Mouse (Mus musculus) telencephalon, adult 2 months (tissue): ENCODE measurements around the gene B4galt2.

Experiments used
- DNase-seq: peaks from one replicate; pipeline ENCODE4 v3.0.0-alpha.2; 2011; ENCODE audit warnings: low read depth, low spot score

B4galt2 gene

DNA sequence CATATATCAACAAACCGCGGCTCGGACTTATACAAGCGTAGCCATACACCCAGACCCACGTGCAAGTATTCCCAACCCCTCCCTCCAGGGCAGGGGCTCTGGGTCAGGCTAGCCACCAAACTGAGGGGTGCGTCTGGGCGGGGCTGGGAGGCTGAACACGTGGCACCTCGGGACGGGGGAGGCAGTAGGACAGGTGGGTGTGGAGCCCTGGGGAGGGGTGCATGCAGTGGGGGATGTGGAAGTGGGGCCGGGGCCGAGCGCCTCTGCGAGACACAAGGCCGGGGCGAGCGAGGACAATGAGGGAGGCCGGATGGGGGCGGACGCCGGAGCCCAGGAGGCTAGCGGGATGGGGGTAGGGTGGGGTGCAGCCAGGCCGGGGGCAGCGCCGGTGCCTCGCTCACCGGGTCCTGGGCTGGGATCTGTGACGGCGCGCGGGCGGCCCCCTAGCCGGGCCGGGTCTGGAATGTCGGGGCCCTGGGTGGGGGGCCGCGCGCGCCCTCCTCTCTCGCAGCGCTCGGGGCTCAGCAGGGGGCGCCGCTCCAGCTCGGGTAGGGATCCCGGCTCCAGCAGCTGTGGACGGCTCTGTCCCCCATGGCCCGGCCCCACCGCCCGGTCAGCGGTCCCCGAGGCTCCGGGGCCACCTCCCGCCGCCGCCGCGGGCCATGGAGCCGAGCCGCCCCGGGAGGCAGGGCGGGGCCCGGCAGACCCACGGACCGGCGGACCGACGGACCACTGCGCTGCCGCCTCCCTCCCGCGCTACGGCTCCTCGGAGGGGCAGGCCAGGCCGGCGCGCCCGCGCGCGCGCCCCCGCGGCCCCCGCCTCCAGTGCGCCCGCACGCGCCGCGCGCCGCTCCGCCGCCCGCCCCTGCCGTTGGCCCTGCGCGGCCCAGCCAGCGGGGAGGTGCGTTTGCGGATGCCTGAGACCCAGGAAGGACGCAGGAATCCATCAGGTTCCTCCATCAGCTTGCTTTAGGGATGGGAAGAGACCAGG lies at the start of gene B4galt2:
B4galt2 (minus strand) TSS at position 787 of the 991 bp plus-strand sequence.
- no peak for DNase-seq

DNA sequence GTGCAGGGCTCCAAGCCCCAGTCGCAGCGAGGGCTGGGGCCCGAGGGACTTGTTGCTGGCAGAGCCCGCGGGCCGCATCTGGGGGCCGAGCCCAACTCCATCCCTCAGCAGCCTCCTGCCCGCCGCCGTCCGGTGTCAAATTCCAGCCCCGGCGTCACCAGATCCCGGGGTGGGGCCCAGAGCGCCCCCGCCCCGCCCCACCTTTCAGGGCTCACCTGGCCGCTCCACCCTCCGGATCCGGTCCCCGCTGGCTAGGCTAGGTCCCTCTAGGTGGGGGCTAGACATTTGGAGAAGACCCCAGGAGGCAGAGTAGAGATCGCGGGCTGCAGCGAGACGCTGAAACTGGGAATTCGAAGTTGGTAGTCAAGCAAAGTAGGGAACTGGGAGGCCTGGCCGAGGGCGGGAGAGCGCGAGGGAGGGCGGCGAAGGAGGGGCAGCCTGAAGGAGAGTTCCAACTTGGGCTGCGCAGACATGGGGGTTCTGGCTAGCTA lies 46.1 kb upstream of the B4galt2 start, which contains the start of gene Artn:
Artn (minus strand) TSS at position 373 of the 491 bp plus-strand sequence.
- DNase-seq: no peak

DNA sequence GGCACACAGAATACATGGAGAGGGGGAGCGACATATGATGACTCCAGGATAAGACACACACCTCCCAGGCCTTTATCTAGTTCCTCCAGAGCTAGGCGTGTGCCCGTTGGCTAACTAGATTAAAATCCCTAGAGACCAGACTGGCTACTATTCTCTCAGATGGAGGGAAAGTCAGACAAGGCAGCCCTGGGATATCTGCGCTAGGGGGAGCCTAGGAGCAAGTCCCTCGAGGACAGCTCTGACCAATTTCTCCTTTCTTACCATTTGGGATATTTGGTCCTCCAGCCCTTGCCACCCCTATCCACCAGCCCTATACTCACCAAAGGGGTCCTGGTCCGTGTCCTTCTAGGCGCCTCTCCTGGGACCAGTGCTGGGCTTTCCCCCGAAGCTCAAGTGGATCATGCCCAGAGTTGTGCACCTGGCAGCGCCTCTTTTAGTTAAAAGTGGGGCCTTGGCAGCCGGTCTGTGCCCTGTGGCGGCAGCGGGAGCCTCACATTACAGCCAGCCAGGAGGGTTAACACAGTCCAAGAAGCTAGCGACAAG lies 45.5 kb upstream of the B4galt2 start:
- DNase-seq: no peak

DNA sequence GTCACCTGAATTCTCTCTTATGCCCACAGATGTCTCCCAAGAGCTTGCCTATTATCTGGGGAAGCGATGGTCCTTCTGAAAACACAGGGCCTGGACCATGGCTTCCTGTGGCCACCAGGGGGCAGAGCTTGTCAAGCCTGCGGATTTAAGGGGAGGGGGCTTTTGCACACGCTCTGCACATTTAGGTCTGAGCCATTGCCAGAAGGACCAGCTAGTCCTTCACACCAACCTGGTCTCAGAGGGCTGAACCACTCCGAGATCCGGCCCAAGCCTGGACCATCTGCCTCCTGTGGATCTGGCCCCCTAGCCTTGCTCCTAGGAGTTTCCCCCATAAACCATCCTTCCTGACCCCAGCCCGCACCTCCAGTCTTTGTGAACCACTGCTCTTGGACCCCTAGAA lies 44.9 kb upstream of the B4galt2 start:
- DNase-seq: no peak

DNA sequence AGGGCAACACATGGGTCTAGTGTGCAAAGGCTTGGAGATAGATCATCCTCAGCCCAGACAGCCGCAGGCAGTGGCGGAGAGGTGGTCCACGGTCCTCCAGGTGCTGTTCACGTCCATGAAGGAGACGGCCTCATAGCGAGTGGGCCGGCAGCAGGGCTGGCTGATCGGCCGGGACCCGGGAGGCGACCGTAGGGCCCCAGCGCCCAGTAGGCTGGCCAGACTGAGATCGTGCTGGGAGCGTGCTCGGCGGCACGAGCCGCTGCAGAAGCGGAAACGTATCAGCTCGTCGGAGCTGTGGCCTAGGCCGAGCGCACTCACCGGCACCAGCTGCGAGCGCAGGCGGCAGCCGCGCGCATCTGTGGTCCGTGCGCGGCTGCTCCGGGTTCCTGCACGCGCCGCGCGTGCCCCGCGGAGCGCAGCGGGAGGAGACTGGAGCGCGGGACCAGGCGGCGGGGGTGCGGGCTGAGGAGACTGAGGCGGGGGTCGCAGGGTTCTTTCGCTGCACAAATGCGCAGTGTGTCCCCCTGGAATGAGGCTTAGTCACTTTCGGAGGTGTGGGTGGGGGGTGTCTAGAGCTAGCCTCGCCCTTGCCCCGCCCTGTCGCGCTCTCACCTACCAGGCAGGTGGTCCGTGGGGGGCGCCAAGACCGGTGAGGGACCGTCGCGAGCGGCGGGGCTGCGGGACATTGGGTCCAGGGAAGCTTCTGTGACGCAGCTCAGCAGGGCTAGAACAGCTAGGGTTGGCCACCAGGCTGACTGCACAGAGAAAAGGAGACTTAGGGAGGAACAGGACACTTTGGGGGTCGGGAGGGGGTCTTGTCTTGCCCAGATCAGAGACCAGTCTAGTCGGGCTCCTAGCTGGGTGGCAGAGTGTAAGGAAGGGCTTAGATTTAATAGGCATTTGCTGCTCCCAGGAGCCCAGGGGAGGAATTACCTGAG lies 43.5 kb upstream of the B4galt2 start:
- no peak for DNase-seq

DNA sequence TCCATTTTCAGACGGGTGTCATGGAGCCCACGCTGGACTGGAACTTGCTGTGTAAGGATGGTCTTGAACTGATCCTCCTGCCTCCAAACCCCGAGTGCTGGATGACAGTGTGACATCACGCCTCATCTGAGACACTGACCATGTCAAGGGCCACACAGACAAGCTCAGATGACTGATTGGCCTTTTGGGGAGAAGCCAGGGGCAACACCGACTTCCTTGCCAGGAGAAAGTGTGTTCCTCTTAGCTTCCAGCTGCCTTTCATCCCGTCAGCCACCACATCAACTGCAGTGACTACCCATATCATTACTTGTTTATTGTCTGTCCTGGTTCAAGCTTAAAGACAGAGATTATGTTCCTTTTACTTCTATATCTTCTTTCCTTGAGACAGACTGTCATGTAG lies 41.6 kb upstream of the B4galt2 start:
- DNase-seq: no peak

DNA sequence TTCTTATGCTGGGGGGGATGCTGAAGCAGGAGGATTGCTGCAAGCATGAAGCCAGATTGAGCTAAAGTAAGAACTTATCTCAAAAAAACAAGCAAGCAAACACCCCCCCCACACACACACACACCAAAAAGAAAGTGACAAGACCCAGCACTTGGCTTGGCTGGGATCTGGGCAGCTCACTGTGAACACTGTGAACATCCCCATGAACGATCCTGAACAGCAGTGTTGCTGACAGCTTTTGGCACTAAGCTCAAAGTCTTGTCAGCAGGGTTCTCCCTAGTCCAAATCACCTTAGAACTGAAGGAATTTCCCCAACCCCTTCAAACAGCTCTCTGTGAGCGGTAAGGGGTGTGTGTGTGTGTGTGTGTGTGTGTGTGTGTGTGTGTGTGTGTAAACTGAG lies 40.2 kb upstream of the B4galt2 start:
- no peak for DNase-seq

DNA sequence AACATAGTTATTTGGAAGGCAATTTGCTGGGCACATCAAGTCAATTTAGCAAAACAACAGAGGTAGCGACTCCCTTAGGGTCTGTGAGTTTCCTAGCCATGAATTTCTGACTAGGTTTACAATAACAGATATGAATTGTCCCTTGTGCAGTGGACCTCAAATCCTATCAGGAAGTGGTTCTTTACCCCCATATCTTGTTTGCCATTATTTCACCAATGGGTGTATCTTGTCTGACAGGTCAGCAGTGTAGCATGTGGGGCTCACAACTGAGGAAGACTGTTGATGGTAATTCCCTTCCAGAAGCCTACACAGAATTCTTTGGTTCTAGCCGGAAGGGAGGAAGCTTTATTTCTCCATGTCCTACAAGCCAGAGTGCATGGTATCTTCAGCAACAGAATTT lies 38.1 kb upstream of the B4galt2 start:
- no peak for DNase-seq

DNA sequence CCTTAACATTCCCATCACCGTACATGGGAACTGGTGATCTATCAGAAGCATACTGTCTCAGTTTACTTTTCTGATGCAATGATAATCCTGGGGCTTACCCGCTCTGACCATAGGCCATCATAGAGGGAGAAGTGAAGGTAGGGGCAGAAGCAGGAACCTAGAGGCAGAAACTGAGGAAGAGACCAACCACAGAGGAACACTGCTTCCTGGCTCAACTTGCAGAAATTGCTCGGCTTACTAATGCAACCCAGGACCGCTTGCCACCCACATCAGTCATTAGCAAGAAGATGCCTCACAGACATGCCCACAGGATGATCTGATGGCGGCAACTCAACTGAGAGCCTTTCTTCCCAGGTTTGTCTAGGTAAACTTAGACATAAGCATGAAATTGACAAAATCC lies 35.5 kb upstream of the B4galt2 start:
- no peak for DNase-seq

DNA sequence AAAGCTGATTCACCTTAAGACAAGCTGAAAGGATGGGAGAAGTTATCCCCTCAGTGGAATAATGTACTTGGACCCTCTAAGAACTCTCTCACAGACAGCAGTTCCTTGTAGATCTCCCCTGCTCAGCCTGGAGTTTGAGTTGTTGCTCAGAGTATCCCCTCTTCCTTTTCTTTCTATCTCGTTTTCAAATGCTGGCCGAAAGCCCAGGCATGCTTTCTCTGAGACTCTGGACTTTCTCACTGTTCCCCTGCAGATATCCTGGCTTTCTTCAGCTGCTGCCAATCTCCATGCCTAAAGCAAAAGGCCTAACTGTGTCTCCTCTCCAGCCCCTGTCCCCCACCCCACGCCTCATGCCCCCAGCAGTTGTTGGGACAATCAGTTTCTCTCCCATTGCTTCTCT lies 35.0 kb upstream of the B4galt2 start:
- no peak for DNase-seq

DNA sequence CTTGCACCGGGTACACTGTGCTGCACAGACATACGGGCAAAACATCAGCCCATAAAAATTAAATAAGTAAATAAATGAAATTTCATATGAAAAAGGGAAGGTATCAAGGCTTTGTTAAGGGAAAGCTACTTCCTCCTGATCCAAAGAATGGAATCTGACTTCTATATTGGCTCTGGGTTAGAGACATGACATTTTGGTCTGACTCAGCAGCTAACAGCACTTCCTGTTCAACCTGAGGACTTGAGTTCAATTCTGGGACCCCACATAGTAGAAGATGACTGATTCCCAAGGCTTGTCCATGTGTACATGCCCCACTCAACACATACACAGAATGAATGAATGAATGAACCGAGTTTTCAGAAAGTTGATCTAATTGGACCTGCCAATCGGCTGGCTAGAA lies 34.6 kb upstream of the B4galt2 start:
- DNase-seq: no peak

DNA sequence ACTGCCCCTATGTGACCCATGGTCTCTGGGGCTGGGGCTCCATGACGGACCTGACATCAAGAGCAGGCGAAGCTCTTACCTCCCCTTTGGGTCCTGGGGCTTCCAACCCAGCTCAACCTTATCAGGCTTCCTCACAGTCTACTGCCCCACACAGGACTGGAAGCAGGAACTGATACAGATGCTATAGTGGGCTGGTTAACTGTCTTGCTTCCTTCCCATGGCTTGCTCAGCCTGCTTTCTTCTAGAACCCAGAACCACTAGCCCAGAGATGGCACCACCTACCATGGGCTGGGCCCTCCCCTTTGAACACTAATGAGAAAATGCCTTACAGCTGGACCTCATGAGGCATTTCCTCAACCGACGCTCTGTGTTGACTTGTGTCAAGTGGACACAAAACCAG lies 34.1 kb upstream of the B4galt2 start:
- no peak for DNase-seq

DNA sequence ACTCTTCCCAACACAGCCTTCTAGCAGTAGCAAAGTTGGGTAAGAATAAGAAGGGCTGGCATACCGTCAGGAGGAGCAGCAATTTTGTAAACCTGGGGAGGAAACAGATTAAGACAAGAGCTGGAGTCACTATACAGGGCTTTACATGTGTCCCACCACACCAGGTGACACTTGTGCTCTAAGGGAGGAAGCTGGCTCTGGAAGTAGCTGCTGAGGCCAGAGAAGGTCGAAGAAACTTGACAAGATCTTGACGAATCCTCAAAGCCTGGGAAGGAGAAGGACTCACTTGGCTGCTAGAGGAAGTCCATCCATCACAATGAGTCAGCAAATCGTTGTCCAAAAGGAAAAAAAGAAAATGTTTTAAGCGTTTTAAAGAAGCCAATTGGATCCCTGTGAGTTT lies 33.1 kb upstream of the B4galt2 start:
- DNase-seq: no peak

DNA sequence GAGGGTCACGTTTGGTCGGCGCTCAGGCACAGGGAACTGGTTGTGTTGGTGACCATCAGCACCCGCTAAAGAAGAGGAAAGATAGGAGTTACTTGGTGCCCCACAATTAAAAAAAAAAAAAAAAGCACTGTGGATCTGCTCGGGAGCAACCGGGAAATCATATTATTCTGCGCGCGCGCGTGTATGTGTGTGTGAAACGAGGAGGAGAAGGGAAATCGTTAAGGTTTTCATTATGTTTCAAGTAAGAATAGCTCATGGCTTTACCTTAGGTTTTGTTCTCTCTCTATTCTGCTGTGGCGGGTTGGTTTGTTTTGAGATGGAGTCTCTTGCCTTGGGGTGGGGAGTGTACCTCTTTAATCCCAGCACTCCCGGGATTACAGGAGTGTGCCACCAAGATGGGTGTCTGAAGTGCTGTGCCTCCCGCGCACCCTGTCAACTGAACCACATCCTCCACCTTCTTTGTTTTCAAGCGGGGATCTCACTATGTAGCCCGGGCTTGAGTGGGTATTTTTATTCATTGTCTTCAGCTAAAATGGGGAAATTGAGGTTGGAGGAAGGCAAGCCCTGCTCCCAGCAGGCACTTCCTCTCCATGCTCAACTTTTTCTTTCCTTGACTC lies 32.3 kb upstream of the B4galt2 start:
- peak; percentile 36 for DNase-seq

DNA sequence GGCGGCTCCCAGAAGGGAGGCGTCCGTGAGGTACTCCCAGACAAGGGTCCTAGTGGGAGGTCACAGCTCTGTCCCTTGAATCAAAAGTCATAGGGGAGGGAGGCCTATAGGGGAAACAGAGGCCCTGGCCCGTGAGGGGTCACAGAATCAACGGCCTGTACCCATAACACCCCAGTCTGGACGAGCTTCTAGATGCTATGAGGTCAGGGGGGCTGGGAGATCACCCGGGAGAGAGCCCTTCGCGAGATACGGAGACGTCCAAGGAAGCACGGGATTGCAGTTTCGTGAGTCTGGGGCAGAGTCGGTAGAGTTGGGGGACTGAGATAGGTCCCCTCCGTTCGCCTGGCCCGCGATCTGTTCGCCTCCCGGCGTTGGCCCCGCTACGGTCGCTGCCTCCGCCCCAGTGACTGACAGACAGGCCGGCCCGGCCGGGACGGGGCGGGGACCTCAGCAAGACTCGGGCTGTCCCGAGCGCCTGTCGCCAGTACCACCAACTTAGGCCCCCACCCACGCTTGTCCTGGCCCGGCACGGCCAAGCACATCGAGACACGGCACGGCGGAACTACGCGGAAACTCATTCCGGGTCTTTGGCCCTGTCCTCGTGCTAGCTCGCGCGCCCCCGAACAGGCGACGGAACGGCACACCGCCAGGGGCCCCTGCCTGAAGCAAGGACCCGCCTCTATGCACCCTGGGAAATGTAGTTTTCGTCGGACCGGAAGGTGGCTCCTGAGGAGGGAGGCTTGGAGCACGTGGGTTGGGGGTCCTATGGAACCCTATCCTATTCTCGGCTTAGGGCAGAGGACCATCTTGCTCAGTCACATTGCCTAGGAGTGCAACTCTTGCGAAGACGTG lies 31.5 kb upstream of the B4galt2 start, which contains the start of gene Ipo13:
Ipo13 (minus strand) TSS at position 409 of the 852 bp plus-strand sequence.
- peak; percentile 89 for DNase-seq

DNA sequence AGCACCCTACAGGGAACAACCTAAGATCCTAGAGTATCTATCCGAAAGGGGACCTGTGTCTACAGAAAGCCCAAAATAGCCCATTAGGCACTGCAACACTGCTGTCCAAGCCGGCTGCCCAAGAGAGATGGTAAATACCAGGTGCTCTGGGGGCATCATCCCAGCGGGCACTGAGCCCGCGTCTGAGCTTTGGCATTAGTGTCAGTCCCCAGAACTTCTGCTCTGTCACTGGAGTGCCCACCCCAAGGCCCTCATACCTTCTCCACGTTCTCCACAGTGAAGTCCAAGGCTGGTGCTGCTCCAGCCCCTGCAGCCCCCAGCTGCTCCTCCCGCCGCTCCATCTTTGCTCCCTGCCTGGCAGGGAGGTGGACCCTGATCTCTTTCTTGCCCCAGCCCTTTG lies 30.7 kb upstream of the B4galt2 start:
- DNase-seq: no peak

DNA sequence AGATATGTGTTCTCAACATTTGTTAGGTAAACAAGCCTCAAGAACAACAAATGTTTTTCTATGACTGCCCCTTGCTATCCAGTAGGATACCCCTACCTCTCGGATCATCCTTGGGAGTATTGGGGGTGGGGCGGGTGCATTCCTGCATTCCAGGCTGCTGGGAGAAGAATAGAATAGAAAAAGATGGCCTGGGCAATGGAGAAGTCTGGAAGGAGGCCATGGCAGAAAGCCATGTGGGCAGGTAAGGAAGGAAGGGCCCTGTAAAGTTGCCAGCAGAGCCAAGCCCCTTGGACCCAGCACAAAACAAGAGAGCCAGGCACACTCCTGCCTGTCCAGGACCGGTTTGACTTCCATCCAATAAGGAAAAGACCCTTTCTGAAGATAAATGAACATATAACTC lies 30.1 kb upstream of the B4galt2 start:
- DNase-seq: no peak

DNA sequence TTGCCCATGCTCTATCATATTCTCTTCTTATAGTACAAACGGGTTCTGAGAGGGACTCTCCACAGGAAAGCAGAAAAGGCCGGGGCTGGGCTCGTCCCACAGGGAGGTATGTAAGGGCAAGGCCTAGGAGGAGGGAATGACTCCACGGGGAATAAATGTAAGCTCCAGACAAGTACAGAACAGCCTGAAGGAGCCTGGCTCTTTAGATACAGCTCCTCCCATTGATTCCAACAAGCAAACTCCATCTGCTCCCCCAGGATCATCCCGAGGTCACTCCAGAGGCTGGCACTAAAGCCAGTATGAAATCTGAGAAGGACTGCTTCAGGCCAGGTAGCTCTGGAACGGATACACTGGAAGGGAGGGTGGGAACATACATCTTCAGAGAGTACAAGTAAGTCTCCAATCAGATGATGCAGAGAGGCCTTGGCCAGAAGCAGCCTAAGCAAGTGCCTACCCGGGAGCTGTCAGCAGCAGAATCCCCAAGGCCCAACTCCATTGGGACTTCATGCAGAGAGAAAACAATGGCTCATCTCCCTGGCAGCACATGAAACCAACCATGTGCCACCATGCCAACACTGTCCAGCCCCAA lies 29.5 kb upstream of the B4galt2 start:
- DNase-seq: no peak

DNA sequence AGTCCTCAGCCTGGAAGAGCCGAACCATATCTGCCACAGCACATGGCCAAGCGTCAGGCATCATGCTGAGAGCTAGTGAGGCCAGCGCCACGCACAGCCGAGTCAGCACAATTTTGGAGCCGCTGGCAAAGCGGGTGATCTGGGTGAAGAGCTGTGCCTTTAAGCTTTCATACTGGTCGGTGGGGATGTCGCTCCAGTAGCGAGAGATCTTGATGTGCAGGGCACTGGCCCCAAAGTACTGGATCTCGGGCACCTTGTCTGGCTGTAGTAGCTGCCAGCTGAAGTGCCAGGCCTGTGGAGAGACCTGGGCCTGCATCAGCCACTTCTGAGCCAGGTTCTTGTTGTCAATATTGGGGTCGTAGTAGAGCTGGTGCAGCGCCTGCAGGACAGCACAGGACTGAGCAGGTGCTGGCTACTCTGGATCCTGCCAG lies 28.9 kb upstream of the B4galt2 start:
- DNase-seq: no peak
